Mouse (Mus musculus): ENCODE data around the gene Hnf1a. TPM values are rescaled to one million over a fixed set of nuclear protein-coding genes. Genes with fewer than 3 reads are reported as not detected.
A peak's percentile ranks its signal among the peaks of the same experiment; 100 is the strongest.

The Hnf1a gene
- polyA plus RNA-seq, 1 experiment from 2014 or later, result 0.46 TPM

- H3K4me3 ChIP-seq (ENCODE audit: low read length), result no peak overlapping the region
- H3K9ac ChIP-seq (ENCODE audit: low read length), result peak overlapping the region; percentile 99; the same call in 1 of the 2 replicates
- WGBS, result 51% methylated on average over 3 of the region's 3 CpGs
Measured at GRCm38 (mm10) chr5:115009961-115010360, 39.1 kb upstream of the Hnf1a start.

GRCm38 (mm10) chr5:115009143-115009542 is 38.2 kb upstream of the Hnf1a start:
- Histone ChIP-seq H3K4me1 (ENCODE audit: control insufficient read depth, insufficient read depth, low read length) (peaks cover 23% of the 10 kb centered on the region), H3K4me2 (ENCODE audit: low read depth, low read length) (no peak overlapping the region), H3K27ac (ENCODE audit: low read length) (no peak overlapping the region), H3K9ac (ENCODE audit: low read length) (no peak overlapping the region), H3K36me3 (ENCODE audit: control insufficient read depth, insufficient read depth) (no peaks in the 10 kb centered on the region), H3K4me3 (ENCODE audit: low read length) (no peak overlapping the region), H3K9me3 (replicated peaks; ENCODE audit: control insufficient read depth, low read length) (no peaks in the 10 kb centered on the region), H3K27me3 (ENCODE audit: control insufficient read depth, insufficient read depth, low read length) (no peaks in the 10 kb centered on the region)
- ATAC-seq (replicated peaks; ENCODE audit: extremely low read depth, insufficient read depth, low FRiP score), result no peak
- 82% methylated on average over 6 of the region's 6 CpGs for WGBS

More at GRCm38 (mm10) chr5:115009961-115010360, 39.1 kb upstream of the Hnf1a start:
- Histone ChIP-seq H3K9me3 (replicated peaks; ENCODE audit: control insufficient read depth, low read length) (no peaks in the 10 kb centered on the region), H3K27me3 (ENCODE audit: control insufficient read depth, insufficient read depth, low read length) (no peaks in the 10 kb centered on the region), H3K36me3 (ENCODE audit: control insufficient read depth, insufficient read depth) (no peaks in the 10 kb centered on the region), H3K4me2 (ENCODE audit: low read depth, low read length) (peak overlapping the region; percentile 65), H3K27ac (ENCODE audit: low read length) (no peak overlapping the region), H3K4me1 (ENCODE audit: control insufficient read depth, insufficient read depth, low read length) (peaks cover 30% of the 10 kb centered on the region)
- ATAC-seq (replicated peaks; ENCODE audit: extremely low read depth, insufficient read depth, low FRiP score), result no peak

GRCm38 (mm10) chr5:115008307-115008706 is 37.4 kb upstream of the Hnf1a start:
- no peak overlapping the region for H3K27ac ChIP-seq (ENCODE audit: low read length)
- no peaks in the 10 kb centered on the region for H3K36me3 ChIP-seq (ENCODE audit: control insufficient read depth, insufficient read depth)
- WGBS, result 71% methylated on average over 7 of the region's 7 CpGs
- no peak overlapping the region for H3K4me2 ChIP-seq (ENCODE audit: low read depth, low read length)
- H3K9me3 ChIP-seq (replicated peaks; ENCODE audit: control insufficient read depth, low read length), result no peaks in the 10 kb centered on the region
- H3K4me3 ChIP-seq (ENCODE audit: low read length), result no peak overlapping the region
- no peak for ATAC-seq (replicated peaks; ENCODE audit: extremely low read depth, insufficient read depth, low FRiP score)
- H3K9ac ChIP-seq (ENCODE audit: low read length), result no peak overlapping the region
- H3K27me3 ChIP-seq (ENCODE audit: control insufficient read depth, insufficient read depth, low read length), result no peaks in the 10 kb centered on the region
- H3K4me1 ChIP-seq (ENCODE audit: control insufficient read depth, insufficient read depth, low read length), result peaks cover 17% of the 10 kb centered on the region

GRCm38 (mm10) chr5:115007768-115008167 is 36.9 kb upstream of the Hnf1a start:
- Histone ChIP-seq H3K9ac (ENCODE audit: low read length) (no peak overlapping the region), H3K4me2 (ENCODE audit: low read depth, low read length) (no peak overlapping the region), H3K27ac (ENCODE audit: low read length) (no peak overlapping the region), H3K9me3 (replicated peaks; ENCODE audit: control insufficient read depth, low read length) (no peaks in the 10 kb centered on the region), H3K36me3 (ENCODE audit: control insufficient read depth, insufficient read depth) (no peaks in the 10 kb centered on the region), H3K4me3 (ENCODE audit: low read length) (no peak overlapping the region), H3K4me1 (ENCODE audit: control insufficient read depth, insufficient read depth, low read length) (peaks cover 12% of the 10 kb centered on the region), H3K27me3 (ENCODE audit: control insufficient read depth, insufficient read depth, low read length) (no peaks in the 10 kb centered on the region)
- ATAC-seq (replicated peaks; ENCODE audit: extremely low read depth, insufficient read depth, low FRiP score), result no peak
- 89% methylated on average over 5 of the region's 5 CpGs for WGBS

GRCm38 (mm10) chr5:115003224-115003873 is 32.5 kb upstream of the Hnf1a start:
- WGBS, result 69% methylated on average over 13 of the region's 13 CpGs

GRCm38 (mm10) chr5:115002781-115003180 is 31.9 kb upstream of the Hnf1a start:
- Histone ChIP-seq H3K9me3 (replicated peaks; ENCODE audit: control insufficient read depth, low read length) (no peaks in the 10 kb centered on the region), H3K27me3 (ENCODE audit: control insufficient read depth, insufficient read depth, low read length) (no peaks in the 10 kb centered on the region; the same call in 1 of the 2 replicates), H3K27ac (ENCODE audit: low read length) (no peak overlapping the region), H3K9ac (ENCODE audit: low read length) (no peak overlapping the region), H3K36me3 (ENCODE audit: control insufficient read depth, insufficient read depth) (no peaks in the 10 kb centered on the region), H3K4me3 (ENCODE audit: low read length) (no peak overlapping the region), H3K4me2 (ENCODE audit: low read depth, low read length) (no peak overlapping the region), H3K4me1 (ENCODE audit: control insufficient read depth, insufficient read depth, low read length) (no peaks in the 10 kb centered on the region)
- no peak for ATAC-seq (replicated peaks; ENCODE audit: extremely low read depth, insufficient read depth, low FRiP score)
- 40% methylated on average over 6 of the region's 6 CpGs for whole genome bisulfite sequencing

More at GRCm38 (mm10) chr5:115003224-115003873, 32.5 kb upstream of the Hnf1a start:
- Histone ChIP-seq H3K27me3 (ENCODE audit: control insufficient read depth, insufficient read depth, low read length) (no peaks in the 10 kb centered on the region; the same call in 1 of the 2 replicates), H3K4me1 (ENCODE audit: control insufficient read depth, insufficient read depth, low read length) (no peaks in the 10 kb centered on the region), H3K36me3 (ENCODE audit: control insufficient read depth, insufficient read depth) (no peaks in the 10 kb centered on the region), H3K27ac (ENCODE audit: low read length) (no peak overlapping the region), H3K4me2 (ENCODE audit: low read depth, low read length) (no peak overlapping the region), H3K9ac (ENCODE audit: low read length) (no peak overlapping the region), H3K4me3 (ENCODE audit: low read length) (no peak overlapping the region), H3K9me3 (replicated peaks; ENCODE audit: control insufficient read depth, low read length) (no peaks in the 10 kb centered on the region)
- ATAC-seq (replicated peaks; ENCODE audit: extremely low read depth, insufficient read depth, low FRiP score), result no peak

GRCm38 (mm10) chr5:115001464-115001863 is 30.6 kb upstream of the Hnf1a start:
- no peak for ATAC-seq (replicated peaks; ENCODE audit: extremely low read depth, insufficient read depth, low FRiP score)

GRCm38 (mm10) chr5:115000503-115000902 is 29.6 kb upstream of the Hnf1a start:
- Histone ChIP-seq H3K4me2 (ENCODE audit: low read depth, low read length) (no peak overlapping the region), H3K9ac (ENCODE audit: low read length) (no peak overlapping the region), H3K36me3 (ENCODE audit: control insufficient read depth, insufficient read depth) (no peaks in the 10 kb centered on the region), H3K4me1 (ENCODE audit: control insufficient read depth, insufficient read depth, low read length) (no peaks in the 10 kb centered on the region), H3K4me3 (ENCODE audit: low read length) (no peak overlapping the region), H3K27ac (ENCODE audit: low read length) (no peak overlapping the region), H3K27me3 (ENCODE audit: control insufficient read depth, insufficient read depth, low read length) (no peaks in the 10 kb centered on the region; the same call in 1 of the 2 replicates), H3K9me3 (replicated peaks; ENCODE audit: control insufficient read depth, low read length) (no peaks in the 10 kb centered on the region)
- WGBS, result 80% methylated on average over 2 of the region's 2 CpGs
- no peak for ATAC-seq (replicated peaks; ENCODE audit: extremely low read depth, insufficient read depth, low FRiP score)

More at GRCm38 (mm10) chr5:115001464-115001863, 30.6 kb upstream of the Hnf1a start:
- 69% methylated on average over 8 of the region's 8 CpGs for WGBS
- Histone ChIP-seq H3K4me1 (ENCODE audit: control insufficient read depth, insufficient read depth, low read length) (no peaks in the 10 kb centered on the region), H3K27ac (ENCODE audit: low read length) (no peak overlapping the region), H3K9me3 (replicated peaks; ENCODE audit: control insufficient read depth, low read length) (no peaks in the 10 kb centered on the region), H3K36me3 (ENCODE audit: control insufficient read depth, insufficient read depth) (no peaks in the 10 kb centered on the region), H3K27me3 (ENCODE audit: control insufficient read depth, insufficient read depth, low read length) (no peaks in the 10 kb centered on the region; the same call in 1 of the 2 replicates), H3K4me2 (ENCODE audit: low read depth, low read length) (no peak overlapping the region), H3K9ac (ENCODE audit: low read length) (no peak overlapping the region), H3K4me3 (ENCODE audit: low read length) (no peak overlapping the region)

GRCm38 (mm10) chr5:114997327-114997726 is 26.4 kb upstream of the Hnf1a start:
- 46% methylated on average over 6 of the region's 6 CpGs for WGBS
- no peak overlapping the region for H3K27ac ChIP-seq (ENCODE audit: low read length)
- no peak overlapping the region for H3K4me2 ChIP-seq (ENCODE audit: low read depth, low read length)
- no peaks in the 10 kb centered on the region for H3K36me3 ChIP-seq (ENCODE audit: control insufficient read depth, insufficient read depth)
- no peak overlapping the region for H3K4me3 ChIP-seq (ENCODE audit: low read length)
- H3K9ac ChIP-seq (ENCODE audit: low read length), result no peak overlapping the region
- no peak for ATAC-seq (replicated peaks; ENCODE audit: extremely low read depth, insufficient read depth, low FRiP score)
- H3K4me1 ChIP-seq (ENCODE audit: control insufficient read depth, insufficient read depth, low read length), result no peaks in the 10 kb centered on the region
- no peaks in the 10 kb centered on the region for H3K9me3 ChIP-seq (replicated peaks; ENCODE audit: control insufficient read depth, low read length)
- H3K27me3 ChIP-seq (ENCODE audit: control insufficient read depth, insufficient read depth, low read length), result no peaks in the 10 kb centered on the region; the same call in 1 of the 2 replicates
